Mouse (Mus musculus) bone marrow macrophage, adult 2 months (primary cell): ENCODE data around the gene Hirip3.

Experiments used
- CTCF ChIP-seq: IDR thresholded peaks from 2 replicates; pipeline ENCODE4 v1.5.1; 2012; ENCODE audit warnings: low read depth, mild to moderate bottlenecking, low read length, moderate library complexity
- POLR2A ChIP-seq: IDR thresholded peaks from 2 replicates; pipeline ENCODE4 v1.6.1; 2012; ENCODE audit warnings: mild to moderate bottlenecking, low read depth, low read length, borderline replicate concordance

DNA sequence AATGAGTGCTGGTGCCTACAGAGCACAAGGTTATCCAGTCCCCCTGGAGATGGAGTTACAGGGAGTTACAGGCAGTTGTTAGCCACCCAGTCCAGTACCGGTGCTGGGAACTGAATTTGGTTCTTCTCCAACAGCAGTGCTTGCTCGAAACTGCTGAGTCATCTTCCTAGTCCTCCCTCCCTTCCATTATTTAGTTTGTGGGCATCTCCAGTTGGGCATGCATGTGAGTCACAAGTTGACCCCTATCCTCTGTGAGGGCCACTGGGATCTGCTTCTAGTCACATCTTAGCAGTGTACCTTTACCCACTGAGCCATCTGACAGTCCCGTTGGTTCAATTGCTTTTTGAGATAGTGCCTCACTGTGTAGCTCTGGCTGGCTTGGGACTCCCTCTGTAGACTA, 43.8 kb downstream of the Hirip3 start:
- TF ChIP-seq CTCF (no peak), POLR2A (no peak)
